Mouse (Mus musculus): Measurements from ENCODE around the gene Taf1b.

DNA sequence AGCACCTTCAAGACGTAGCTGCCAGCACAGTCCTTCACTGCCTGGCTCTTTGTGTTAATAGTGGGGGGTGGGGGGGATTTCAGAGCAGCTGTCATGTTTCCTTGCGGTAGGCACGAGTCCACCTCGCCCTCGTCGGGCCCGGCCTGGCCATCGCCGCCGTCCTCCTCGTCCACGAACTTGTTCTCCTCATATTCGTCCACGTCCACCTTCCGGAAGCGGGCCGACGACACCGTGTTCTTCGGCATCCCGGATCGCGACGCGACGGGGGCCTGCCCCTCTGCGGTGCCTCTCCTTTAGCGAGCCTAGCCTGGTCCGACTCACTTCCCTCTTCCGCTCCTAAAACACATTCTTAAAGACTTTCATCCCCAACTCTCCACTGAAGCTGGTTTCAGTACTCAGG lies 4.7 kb upstream of the Taf1b start:
- TF ChIP-seq POLR2A (IDR thresholded peaks at IDR 0.05; ENCODE audit: borderline replicate concordance, low read depth, low read length) (no peak), CTCF (IDR thresholded peaks at IDR 0.05; ENCODE audit: low read depth, low read length) (no peak)

Data from bone marrow macrophage, adult 2 months (primary cell).